Mouse (Mus musculus) left cerebral cortex, postnatal 36 days (tissue): ENCODE results near the gene Cmya5. TPM values are rescaled to one million over a fixed set of nuclear protein-coding genes. Genes with fewer than 3 reads are reported as not detected.
"Not testable (repeated sequence)": the region's sequence is repeated elsewhere in the genome, so short reads cannot be mapped to it uniquely, and the experiment has no call there.

Source experiments
- DNase-seq, 2 experiments: peaks; one replicate each; pipeline ENCODE4 v3.0.0; 2021 to 2022; ENCODE audit warnings: low spot score in 2 of 2, mixed read lengths in 1 of 2
- intact Hi-C: fragments of 180-260 bp; cut with DNase I; formaldehyde crosslinking; loops from one replicate; pipeline ENCODE4 v1.15.1; 2025
- total RNA-seq, 2 experiments: library from RNA; stranded (reverse); gene quantifications; 2 replicates each; pipeline ENCODE4 v1.2.3; 2021

Cmya5 gene
- total RNA-seq, 2 experiments from 2014 or later, result 5.1 to 5.4 TPM

DNA sequence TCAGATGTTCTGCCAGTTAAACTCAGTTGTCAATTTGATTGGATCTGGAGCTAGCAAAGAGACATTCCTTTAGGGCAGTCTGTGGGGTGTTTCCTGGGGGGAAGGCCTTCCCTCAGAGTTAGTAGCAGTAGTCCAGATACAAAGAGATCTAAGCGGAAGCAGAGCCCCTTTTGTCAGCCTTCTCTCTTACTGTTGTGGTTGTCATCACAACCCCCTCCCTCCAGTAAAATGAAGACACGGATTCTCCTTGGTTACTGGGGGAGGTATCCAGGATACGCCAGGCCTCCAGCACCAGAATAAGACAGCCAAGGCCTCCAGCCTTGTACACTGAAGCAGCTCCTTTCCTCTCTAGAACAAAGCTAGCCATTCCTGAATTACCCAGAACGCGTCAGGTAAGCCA is 15.6 kb downstream of the Cmya5 start:
- DNase-seq, result no peak
- intact Hi-C loops, result no loop called here

DNA sequence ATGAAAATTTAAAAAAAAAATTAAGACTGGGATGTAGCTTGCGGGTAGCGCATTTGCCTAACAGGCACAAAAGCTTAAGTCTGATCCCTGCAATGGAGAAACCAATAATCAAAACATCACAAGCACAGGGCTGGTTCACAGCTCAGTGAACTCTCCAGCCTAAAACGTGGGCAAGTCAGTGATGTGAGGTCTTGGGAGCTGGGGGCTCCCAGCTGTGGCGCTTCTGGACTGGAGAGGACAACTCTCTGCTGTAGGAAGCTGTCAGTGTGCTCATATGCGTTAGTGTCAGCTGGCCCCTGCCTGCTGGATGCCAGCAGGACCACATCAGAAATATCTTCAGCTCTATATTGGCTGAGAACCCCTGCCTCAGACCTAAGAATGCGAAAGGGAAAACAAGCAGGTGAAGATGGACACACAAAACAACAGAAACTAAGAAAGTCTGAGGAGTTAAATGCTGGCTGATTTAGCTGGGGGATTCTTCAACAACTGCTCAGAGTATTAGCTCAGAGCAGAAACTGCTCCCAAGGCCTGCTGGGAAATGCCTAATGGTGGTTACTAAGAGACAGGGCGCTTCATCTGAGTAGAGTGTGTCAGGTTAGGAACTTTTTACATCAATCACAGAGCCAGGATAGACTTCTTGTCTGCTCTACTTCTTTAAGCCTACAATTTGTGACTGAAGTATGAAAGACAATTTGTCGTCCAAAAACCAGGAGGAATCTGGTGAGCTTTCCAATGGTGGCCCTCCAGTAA is 16.2 kb downstream of the Cmya5 start:
- no peak for DNase-seq
- intact Hi-C loops, result no loop called here

DNA sequence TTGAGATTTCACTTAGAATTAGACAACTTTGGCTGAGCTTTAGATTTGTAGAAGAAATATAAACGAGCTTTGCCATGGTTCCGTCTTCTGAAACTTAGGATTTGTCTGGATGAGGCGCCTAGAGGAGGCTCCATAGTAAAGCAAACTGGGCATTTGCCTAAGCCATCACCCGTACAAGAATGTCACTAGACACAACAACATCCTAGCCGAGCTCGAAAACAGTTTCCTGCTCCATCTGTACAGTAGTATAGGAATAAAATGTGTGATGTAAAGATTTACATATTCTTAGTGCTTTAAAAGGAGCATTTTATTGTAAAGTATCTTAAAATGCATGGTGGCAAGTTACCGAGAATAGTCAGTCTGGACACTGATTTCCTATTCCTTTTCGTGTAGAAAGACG is 22.2 kb downstream of the Cmya5 start:
- intact Hi-C loops, result no loop called here
- DNase-seq, result no peak

DNA sequence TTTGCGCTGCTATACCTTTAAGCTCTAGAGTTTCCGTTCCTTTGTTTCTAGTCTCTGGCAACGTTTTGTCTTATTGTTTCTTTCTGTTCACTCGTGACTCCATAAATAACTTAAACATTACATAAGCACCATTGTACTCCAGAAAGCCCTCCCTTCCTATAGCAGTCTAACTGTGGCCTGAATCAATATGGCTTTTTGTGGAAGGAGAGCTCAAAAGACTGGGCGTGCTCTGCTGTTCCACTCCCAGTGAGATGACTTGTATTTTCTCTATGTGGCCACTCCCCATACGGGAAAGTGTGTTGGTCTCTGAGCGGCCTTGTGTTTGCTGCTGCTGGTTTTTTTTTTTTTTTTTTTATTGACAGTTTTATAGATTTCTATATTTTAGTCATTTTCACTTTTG is 27.3 kb downstream of the Cmya5 start:
- no peak for DNase-seq
- intact Hi-C loops, result no loop called here

DNA sequence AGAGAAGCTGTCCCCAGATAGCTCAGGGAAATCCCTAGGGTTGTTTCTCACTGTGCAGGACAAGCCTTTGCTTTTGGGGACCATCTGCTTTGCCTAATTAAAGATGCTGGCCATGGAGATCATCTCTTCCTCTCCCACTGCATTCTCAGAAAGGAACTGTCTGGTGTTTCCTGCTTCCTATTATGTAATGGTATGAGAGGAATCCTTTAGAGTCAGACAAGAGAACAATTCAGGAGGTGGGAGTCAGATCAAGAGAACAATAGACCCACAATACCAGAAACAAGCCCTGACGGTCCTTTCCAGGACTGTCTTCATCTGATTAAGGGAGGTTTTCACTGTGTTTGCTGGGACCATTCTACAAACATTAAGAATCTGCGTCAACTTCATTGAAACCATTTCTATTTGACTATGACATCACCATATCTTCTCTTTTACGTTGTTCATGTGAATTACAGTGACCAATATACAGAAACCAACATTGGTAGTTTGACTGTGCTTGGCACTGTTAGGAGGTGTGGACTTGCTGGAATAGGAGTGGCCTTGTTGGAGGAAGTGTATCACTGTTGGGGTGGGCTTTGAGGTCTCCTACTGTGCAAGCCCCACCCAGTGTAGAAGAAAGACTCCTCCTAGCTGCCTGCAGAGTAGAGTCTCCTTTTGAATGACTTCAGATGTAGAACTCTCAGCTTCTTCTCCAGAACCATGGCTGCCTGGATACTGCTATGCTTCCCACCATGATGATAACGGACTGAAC is 42.0 kb downstream of the Cmya5 start:
- no peak for DNase-seq

DNA sequence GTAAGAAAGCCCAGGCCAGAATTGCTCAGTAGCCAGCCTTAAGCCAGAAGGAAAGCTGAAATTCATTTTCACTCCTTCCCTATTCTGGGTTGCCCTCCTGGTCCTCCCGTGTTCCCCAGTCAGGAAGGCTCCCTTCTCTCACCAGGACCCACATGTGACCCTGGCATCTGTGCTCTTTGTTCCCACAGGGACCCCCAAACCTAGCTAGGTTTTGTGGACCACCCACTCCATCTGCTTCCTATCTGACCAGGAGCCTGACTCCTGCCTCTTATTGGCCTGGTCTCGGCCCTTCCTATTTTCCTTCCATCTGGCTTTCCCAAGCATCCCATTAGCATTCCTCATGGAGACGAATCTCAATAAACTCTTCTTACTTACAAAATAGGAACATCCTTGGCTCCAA is 45.9 kb downstream of the Cmya5 start:
- intact Hi-C loops, result no loop called here
- DNase-seq, result no peak

More for the DNA sequence above, 42.0 kb downstream of the Cmya5 start:
- intact Hi-C loops, result no loop called here

DNA sequence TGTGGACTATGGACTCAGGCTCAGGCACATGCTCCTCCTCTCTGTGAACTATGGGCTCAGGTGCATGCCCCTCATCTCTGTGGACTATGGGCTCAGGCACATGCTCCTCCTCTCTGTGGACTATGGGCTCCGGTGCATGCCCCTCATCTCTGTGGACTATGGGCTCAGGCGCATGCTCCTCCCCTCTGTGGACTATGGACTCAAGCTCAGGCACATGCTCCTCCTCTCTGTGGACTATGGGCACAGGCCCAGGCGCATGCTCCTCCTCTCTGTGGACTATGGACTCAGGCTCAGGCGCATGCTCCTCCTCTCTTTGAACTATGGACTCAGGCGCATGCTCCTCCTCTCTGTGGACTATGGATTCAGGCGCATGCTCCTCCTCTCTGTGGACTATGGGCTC is 47.9 kb downstream of the Cmya5 start:
- intact Hi-C loops, result no loop called here

DNA sequence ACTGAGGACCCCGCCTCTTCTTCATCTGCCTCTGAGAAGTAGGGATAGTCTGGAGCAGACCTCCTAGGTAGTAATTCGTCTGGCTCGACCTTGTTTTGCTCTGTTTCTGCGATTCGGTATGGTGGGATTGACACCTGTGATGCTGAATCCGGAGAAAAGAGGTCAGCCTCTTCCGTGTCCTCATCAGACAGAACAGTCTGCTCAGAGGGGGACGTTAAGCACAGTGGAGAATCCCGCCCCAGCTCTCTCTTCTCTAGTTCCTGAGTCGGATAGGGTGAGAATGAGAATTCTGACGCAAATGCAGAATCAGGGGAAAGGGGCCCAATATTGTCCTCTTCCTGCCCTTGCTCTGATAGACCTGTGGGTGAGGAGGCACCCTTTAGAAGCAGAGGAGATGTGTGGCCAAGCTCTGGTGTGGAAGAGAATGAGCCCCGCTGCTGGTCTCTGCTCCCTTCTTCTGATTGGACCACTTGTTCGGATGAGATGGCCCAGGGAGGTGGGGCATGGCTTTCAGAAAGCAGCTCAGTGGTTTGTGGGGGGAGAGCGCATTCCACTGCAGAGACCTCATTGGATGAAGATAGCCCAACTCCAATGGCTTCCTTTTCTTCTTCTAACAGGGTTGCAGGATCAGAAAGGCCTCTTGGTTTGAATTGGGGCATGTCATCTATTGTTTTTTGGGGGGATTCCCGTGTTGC is 49.3 kb downstream of the Cmya5 start:
- no peak for DNase-seq
- intact Hi-C loops, result no loop called here

More for the DNA sequence above, 47.9 kb downstream of the Cmya5 start:
- DNase-seq, result no peak

DNA sequence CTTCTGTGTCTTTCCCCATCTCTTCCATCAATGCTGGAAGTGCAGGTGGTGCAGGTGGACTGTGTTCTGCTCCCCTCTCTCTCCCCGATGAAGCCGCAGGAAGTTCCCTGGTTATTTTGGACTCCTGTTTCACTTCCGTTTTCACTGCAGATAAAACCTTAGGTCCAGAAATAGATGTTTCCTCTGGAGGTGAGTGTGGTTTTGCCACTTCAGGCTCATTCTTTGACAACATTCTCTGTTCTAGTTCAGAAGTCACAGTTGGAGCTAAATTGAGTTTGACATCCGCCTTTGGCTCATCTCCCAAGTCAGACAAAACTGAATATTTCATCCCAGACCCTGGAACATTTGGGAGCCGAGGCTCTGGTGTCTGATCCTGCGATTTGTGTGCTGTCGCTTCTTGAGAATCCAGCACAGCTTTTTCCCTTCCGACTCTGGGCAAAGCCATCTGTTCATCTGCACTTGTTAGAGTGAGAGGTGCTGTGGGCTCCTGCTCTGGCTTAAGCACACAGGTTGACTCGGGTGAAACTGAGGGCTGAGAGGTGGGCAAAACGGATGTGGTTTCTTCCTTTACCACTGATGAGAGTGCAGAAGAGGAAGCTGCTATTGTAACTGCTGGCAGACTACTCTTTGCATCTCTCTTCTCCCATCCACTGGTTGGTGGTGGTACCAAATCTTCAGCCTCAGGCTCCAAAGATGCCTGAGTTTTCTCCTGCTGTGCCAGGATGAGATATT is 50.2 kb downstream of the Cmya5 start:
- peak in 1 of 2 experiments; percentile 30 for DNase-seq
- intact Hi-C loops, result no loop called here

DNA sequence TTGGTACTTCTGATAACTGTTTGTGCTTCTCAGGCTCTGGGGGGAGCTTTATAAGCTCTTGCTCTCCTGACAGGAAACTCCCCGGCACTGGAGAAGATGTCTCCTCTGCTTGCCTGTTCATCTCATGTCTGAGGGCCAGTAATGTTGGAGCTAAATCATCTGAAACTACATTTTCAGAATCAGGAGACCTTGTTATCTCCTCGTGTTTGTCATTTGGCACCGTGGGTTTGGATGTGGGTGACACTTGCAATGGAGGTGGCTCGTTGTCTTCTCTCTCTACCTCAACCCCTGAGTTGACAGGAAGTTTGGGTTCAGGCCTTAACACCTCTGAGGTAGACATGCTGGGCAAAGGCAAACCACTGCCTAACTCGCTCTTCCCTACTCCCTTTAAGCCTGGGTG is 50.8 kb downstream of the Cmya5 start:
- intact Hi-C loops, result no loop called here
- DNase-seq, result no peak

DNA sequence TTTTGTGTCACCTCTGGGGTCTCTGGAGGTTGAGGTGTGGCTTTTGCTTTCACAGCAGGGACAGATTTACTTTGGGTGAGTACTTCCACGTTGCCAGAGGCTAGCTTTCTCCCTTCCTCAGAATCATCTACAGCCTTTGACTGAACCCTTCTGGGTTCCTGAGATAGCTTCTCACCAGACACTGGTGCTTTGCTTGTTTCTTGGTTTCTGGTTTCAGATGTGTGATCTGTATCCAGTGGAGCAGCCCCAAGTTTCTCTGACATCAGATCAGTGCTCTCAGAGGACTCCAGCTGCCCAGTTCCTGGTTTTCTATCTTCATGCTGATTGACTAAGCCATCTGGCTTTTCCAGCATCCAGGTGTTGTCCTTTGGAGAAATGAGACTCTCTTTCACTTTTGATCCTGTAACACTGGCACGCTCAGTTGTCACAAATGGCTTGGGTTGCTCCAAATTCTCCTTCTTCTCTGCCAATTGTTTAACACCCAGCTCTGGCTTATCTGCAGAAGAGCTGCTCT is 51.6 kb downstream of the Cmya5 start:
- no peak for DNase-seq
- intact Hi-C loops, result no loop called here

DNA sequence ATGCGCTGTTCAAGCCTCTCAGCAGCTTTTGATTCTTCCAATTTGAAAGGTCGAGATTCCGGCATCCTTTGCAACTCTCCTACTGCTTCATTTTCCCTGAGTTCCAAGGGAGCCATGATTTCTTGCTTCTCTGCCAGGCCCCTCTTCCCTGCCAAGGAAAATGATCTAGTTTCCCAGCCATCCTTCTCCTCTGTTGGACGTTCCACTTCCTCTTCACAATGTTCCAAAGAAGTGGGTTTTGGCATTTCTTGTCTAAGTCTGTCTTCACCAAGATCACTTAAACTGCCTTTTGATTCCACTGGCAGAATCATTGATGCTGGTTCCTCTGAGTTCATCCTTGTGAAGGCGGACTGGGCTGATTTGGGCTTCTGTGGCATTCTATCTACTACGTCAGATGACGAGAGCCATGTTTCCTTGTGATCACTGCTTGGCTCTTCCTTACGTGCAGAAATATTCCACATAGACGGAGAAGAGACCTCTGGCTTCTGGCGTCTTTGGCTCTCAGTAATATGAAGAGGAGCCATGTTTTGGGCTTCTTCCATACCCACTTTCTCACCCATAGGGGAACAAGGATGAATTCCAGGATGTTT is 52.6 kb downstream of the Cmya5 start:
- DNase-seq, result peak in 1 of 2 experiments; percentile 24
- intact Hi-C loops, result no loop called here

DNA sequence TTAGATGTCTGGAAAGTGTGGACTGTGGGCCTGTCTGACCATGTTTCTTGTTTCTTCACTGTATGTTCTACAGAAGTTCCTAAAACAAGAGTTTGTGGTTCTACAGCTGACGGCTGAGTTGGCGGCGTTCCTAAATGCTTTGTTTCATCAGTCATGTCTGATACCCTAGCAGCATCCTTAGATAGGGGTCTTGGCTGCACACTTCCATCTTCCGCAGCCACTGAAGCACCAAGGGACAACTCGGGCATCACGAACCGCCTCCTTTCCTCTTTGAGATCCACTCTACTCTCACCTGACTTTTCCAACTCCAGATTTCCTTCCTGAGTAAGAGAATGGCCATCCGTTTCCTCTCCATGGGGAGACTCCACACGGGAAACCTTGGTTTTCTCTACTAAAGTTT is 53.3 kb downstream of the Cmya5 start:
- DNase-seq, result no peak

DNA sequence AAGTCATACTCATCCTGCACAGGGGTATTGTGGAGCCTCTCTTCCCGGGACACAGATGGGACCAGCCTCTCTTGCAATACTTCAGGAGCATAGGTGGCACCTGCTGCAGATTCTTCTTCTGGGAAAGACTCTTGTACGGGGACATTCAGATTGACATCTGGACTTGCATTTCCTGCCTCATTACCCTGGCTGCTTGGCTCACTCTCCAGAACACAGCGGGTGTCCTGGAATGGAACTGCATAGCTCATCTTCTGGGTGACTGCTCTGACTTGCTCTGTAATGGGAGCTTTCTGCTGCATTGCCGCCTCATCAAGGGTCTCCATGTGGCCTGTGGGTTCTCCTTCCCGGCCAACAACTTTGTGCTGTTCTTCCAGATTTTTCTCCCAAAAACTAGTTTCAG is 55.0 kb downstream of the Cmya5 start:
- intact Hi-C loops, result no loop called here
- no peak for DNase-seq

More for the DNA sequence above, 53.3 kb downstream of the Cmya5 start:
- intact Hi-C loops, result no loop called here

DNA sequence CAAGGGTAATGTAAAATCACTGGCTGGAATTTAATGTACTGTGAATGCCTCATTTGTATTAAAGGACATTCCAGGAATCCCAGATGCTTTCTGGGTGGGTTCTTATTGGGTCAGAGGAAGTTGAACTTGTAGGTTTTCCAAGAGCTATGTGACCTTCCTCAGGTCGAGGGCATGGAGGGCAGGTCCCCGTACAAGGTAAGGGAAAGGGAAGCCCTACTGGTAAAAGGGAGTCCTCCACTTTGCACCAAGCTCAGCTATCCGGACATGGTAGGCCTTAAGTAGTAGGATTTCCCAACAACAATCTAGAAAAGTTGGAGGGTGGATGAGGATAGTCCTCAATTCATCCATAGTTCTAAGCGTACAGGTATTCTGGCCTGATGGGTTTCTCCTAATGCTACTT is 58.8 kb downstream of the Cmya5 start:
- DNase-seq, result no peak
- intact Hi-C loops, result no loop called here

DNA sequence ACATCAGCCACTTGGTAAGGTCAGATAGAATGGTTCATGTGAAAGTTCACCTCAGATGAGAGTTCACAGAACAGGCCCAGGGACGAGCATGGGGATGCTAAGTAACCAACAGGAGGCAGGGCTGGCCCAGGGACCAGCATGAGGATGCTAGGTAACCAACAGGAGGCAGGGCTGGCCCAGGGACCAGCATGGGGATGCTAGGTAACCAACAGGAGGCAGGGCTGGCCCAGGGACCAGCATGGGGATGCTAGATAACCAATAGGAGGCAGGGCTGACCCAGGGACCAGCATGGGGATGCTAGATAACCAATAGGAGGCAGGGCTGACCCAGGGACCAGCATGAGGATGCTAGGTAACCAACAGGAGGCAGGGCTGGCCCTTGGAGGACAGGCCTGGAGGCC is 62.2 kb downstream of the Cmya5 start:
- DNase-seq, intact Hi-C loops: not testable (repeated sequence)

DNA sequence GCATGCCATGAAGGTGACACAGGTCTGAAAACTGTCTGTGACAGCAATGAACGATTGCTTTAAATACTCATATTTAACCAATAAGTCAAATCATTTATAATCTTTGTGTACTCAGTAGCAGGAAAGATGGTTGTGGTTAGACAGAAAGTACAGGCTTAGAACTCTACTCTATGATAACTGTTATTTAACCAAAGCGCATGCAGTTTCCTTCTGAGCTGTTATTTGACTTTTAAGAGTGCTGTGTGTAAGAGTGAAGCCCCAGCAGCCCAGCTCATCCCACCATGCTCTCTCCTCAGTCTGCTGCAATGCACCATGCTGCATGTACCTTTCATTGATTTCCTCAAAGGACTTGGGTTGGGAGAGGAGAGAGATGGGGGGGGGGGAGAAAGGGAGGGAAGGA is 63.7 kb downstream of the Cmya5 start:
- no peak for DNase-seq
- intact Hi-C loops, result no loop called here

DNA sequence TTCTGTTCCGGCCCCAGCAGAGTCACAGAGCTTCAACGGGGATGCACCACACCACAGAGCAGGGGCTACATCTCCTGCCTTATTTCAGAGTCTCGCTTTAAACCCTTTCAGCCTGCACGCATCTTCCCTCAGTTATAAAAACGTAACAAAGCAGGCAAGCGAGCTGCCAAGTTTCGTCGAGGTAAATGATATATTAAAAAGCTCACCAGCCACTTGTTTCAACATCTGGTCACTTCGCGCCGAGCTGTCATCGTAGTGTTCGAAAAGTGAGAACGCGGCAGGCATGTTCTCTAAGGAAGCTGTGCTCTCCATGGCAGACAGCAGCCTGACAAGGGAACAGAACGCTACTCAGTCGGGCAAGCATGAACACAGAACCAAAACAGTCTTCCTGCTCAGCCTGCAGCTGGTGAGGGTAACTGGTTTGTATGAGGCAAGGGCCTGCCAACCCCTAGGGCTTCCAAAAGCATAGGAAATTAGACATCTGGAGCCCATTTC is 70.3 kb downstream of the Cmya5 start:
- DNase-seq, result peak in 1 of 2 experiments; percentile 49
- intact Hi-C loops, result loop anchor here (10.0 kb wide), 1 partner anchor 71 kb away; the partner anchor contains the start of gene Cmya5

DNA sequence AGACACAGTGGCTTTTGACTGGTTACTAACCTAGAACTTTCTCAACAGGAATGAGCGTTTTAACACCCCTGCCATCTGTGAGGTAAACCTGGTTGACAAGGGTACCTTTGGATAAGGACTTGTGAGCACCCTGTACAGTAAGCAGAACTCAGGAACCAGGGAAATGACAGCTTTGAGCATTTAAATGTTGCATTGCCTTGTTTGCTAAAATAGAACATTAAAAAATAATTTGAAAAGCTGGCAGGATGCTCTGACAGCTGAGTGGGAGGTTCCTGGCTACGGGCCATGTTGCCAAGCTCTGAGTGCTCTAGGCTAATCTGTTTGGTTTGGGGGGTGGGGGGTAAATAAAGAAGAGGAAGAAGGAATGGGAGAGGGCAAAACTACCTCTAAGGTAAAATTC is 70.9 kb downstream of the Cmya5 start:
- intact Hi-C loops, result loop anchor here (10.0 kb wide), 1 partner anchor 71 kb away; the partner anchor contains the start of gene Cmya5
- DNase-seq, result peak in 1 of 2 experiments; percentile 60
